In genomic region chr19:58166147-58166546, GRCm38 (mm10) we compare ENCODE assay signal across 16 mouse cellular contexts.
DNase-seq lines count a peak whose midpoint lies in the region; ATAC-seq and TF ChIP-seq lines count a peak whose summit lies in the region.
"Had no signal": no experiment of that assay in that cellular context is flagged by ENCODE, and none has a peak within 500 bp of the region (broad histone marks: within the 10 kb centered on the region; RNA-seq: fewer than 3 reads in every experiment).

No protein-coding gene starts in this region.

- no peak overlapping the region for H3K4me3 ChIP-seq in limb, embryonic 13.5 days
- H3K4me3 ChIP-seq in limb, embryonic 10.5 days: no peak overlapping the region
- no peak overlapping the region for H3K4me3 ChIP-seq in forebrain, embryonic 14.5 days (ENCODE audit: low read depth, low read length)
- H3K4me3 ChIP-seq in midbrain, postnatal 0 days (ENCODE audit: low read depth, low read length): no peak overlapping the region
- H3K4me3 ChIP-seq: heart, embryonic 13.5 days; stomach, embryonic 15.5 days had no signal

- H3K9ac ChIP-seq in limb, embryonic 13.5 days: no peak overlapping the region
- H3K9ac ChIP-seq in forebrain, embryonic 14.5 days (ENCODE audit: low read length): no peak overlapping the region
- no peak overlapping the region for H3K9ac ChIP-seq in midbrain, postnatal 0 days (replicated peaks; ENCODE audit: low read length, poor library complexity, severe bottlenecking)
- H3K9ac ChIP-seq: heart, embryonic 13.5 days; liver, embryonic 14.5 days; stomach, embryonic 15.5 days had no signal

- peaks cover 10% of the 10 kb centered on the region for H3K4me1 ChIP-seq in limb, embryonic 13.5 days
- peaks cover 20% of the 10 kb centered on the region for H3K4me1 ChIP-seq in limb, embryonic 10.5 days
- H3K4me1 ChIP-seq in forebrain, embryonic 14.5 days (ENCODE audit: control insufficient read depth, insufficient read depth, low read length): peaks cover 19% of the 10 kb centered on the region
- H3K4me1 ChIP-seq in midbrain, postnatal 0 days (ENCODE audit: insufficient read depth, low read length): peaks cover 5% of the 10 kb centered on the region; the same call in 1 of the 2 replicates

- no peak for TF ChIP-seq CTCF in midbrain, postnatal 0 days (IDR thresholded peaks at IDR 0.05)

- no peak for ATAC-seq in limb, embryonic 13.5 days (ENCODE audit: low FRiP score, low read depth)
- peak; percentile 66 for ATAC-seq in forebrain, embryonic 14.5 days
- peak; percentile 16; the same call in 1 of the 2 replicates for ATAC-seq in midbrain, postnatal 0 days (ENCODE audit: low FRiP score)

- 0 out of 2 replicates have a peak overlapping the region, but pooled peaks have one; percentile 1 for H3K4me2 ChIP-seq in limb, embryonic 13.5 days (replicated peaks)
- peak overlapping the region; percentile 31 for H3K4me2 ChIP-seq in forebrain, embryonic 14.5 days (ENCODE audit: low read length)
- no peak overlapping the region for H3K4me2 ChIP-seq in midbrain, postnatal 0 days (ENCODE audit: low read depth, low read length, poor library complexity, severe bottlenecking)
- H3K4me2 ChIP-seq: heart, embryonic 13.5 days; stomach, embryonic 15.5 days had no signal

- no peaks in the 10 kb centered on the region for H3K9me3 ChIP-seq in limb, embryonic 13.5 days
- H3K9me3 ChIP-seq in limb, embryonic 10.5 days (replicated peaks): no peaks in the 10 kb centered on the region
- H3K9me3 ChIP-seq in forebrain, embryonic 14.5 days (replicated peaks; ENCODE audit: control insufficient read depth, low read length): no peaks in the 10 kb centered on the region
- no peaks in the 10 kb centered on the region for H3K9me3 ChIP-seq in midbrain, postnatal 0 days (ENCODE audit: low read length)
- H3K9me3 ChIP-seq: heart, embryonic 13.5 days; stomach, embryonic 15.5 days had no signal

- peaks cover 6% of the 10 kb centered on the region for H3K27me3 ChIP-seq in limb, embryonic 13.5 days
- H3K27me3 ChIP-seq in limb, embryonic 10.5 days (ENCODE audit: low read depth, poor library complexity, severe bottlenecking): peaks cover 21% of the 10 kb centered on the region; the same call in 1 of the 2 replicates
- H3K27me3 ChIP-seq in forebrain, embryonic 14.5 days (replicated peaks; ENCODE audit: control insufficient read depth, insufficient read depth, low read length): 0 out of 2 replicates have a peak, but pooled peaks cover 5% of the 10 kb centered on the region
- H3K27me3 ChIP-seq in midbrain, postnatal 0 days (ENCODE audit: insufficient read depth, low read length): no peaks in the 10 kb centered on the region
- H3K27me3 ChIP-seq: CH12.LX; stomach, embryonic 15.5 days had no signal

- H3K36me3 ChIP-seq in limb, embryonic 13.5 days: no peaks in the 10 kb centered on the region
- H3K36me3 ChIP-seq in limb, embryonic 10.5 days: no peaks in the 10 kb centered on the region
- H3K36me3 ChIP-seq in forebrain, embryonic 14.5 days (ENCODE audit: control insufficient read depth, insufficient read depth, low read length): no peaks in the 10 kb centered on the region
- no peaks in the 10 kb centered on the region for H3K36me3 ChIP-seq in midbrain, postnatal 0 days (ENCODE audit: insufficient read depth, low read length)
- H3K36me3 ChIP-seq: heart, embryonic 13.5 days; stomach, embryonic 15.5 days had no signal

- DNase-seq in cerebellum, postnatal 10 days: peak; percentile 39 to 49
- no peak for DNase-seq in cerebellum, adult 11-12 months
- no peak for DNase-seq in limb, embryonic 10.5 days (ENCODE audit: low spot score)
- peak; percentile 77 for DNase-seq in forebrain, embryonic 14.5 days (ENCODE audit: low spot score)
- DNase-seq in midbrain, postnatal 0 days (ENCODE audit: low spot score): no peak
- DNase-seq in cerebellum, adult 11 months: no peak
- DNase-seq in right cerebral cortex, adult 2 months (ENCODE audit: low spot score in 2 of 2): no peak
- DNase-seq: cerebellum, adult 9-11 months; gastrocnemius, postnatal 14 days; layer of hippocampus, adult 9-11 months; thymus, postnatal 25 days had no signal

- H3K27ac ChIP-seq in limb, embryonic 13.5 days: no peak overlapping the region
- H3K27ac ChIP-seq in limb, embryonic 10.5 days: no peak overlapping the region
- H3K27ac ChIP-seq in forebrain, embryonic 14.5 days (ENCODE audit: low read depth, low read length): no peak overlapping the region
- H3K27ac ChIP-seq in midbrain, postnatal 0 days (ENCODE audit: low read depth, low read length): no peak overlapping the region
- H3K27ac ChIP-seq: heart, embryonic 13.5 days; liver, embryonic 14.5 days; stomach, embryonic 15.5 days had no signal

- 55% methylated on average over 6 of the region's 6 CpGs for WGBS in limb, embryonic 13.5 days
- 75% methylated on average over 6 of the region's 6 CpGs for WGBS in limb, embryonic 10.5 days
- WGBS in forebrain, embryonic 14.5 days: 9% methylated on average over 6 of the region's 6 CpGs
- 34% methylated on average over 6 of the region's 6 CpGs for WGBS in midbrain, postnatal 0 days

Comparison
In these comparisons a context has a peak if more than half of its experiments do, and no peak if none do; other contexts are left out.
1. DNase-seq: peak in cerebellum, postnatal 10 days (2 of 2) and forebrain, embryonic 14.5 days (single experiment); none in cerebellum, adult 11-12 months (single experiment), limb, embryonic 10.5 days (single experiment), midbrain, postnatal 0 days (single experiment), cerebellum, adult 11 months (single experiment) and right cerebral cortex, adult 2 months (0 of 2).